Mouse (Mus musculus) embryo, embryonic 11.5 days (tissue): Measurements from ENCODE around the gene Sall4.
"Not testable (repeated sequence)": the region's sequence is repeated elsewhere in the genome, so short reads cannot be mapped to it uniquely, and the experiment has no call there.

Experiments used
- DNase-seq: peaks from one replicate; pipeline ENCODE4 v3.0.0-alpha.2; 2012; ENCODE audit warnings: low read depth, low spot score

Sall4 gene

GRCm38 (mm10) chr2:168744406-168744805 lies 23.3 kb downstream of the Sall4 start:
- not testable (repeated sequence) for DNase-seq

- DNase-seq = no peak
Observed at GRCm38 (mm10) chr2:168742649-168743048, 25.1 kb downstream of the Sall4 start.

GRCm38 (mm10) chr2:168742059-168742627 lies 25.6 kb downstream of the Sall4 start, which contains the start of gene Atp9a:
TSS of gene Atp9a (minus strand) at chr2:168742409.
- DNase-seq = no peak

- no peak for DNase-seq
Observed at GRCm38 (mm10) chr2:168741273-168742058, 26.3 kb downstream of the Sall4 start.

- DNase-seq = no peak
Observed at GRCm38 (mm10) chr2:168740496-168740895, 27.2 kb downstream of the Sall4 start.

- no peak for DNase-seq
Observed at GRCm38 (mm10) chr2:168738854-168739253, 28.9 kb downstream of the Sall4 start.

GRCm38 (mm10) chr2:168737878-168738277 lies 29.9 kb downstream of the Sall4 start:
- no peak for DNase-seq

- DNase-seq = no peak
Observed at GRCm38 (mm10) chr2:168734023-168734422, 33.7 kb downstream of the Sall4 start.

GRCm38 (mm10) chr2:168731258-168731657 lies 36.5 kb downstream of the Sall4 start:
- no peak for DNase-seq

GRCm38 (mm10) chr2:168729736-168730135 lies 38.0 kb downstream of the Sall4 start:
- no peak for DNase-seq

GRCm38 (mm10) chr2:168728045-168728444 lies 39.7 kb downstream of the Sall4 start:
- no peak for DNase-seq

- DNase-seq = peak; percentile 57
Observed at GRCm38 (mm10) chr2:168726007-168726406, 41.7 kb downstream of the Sall4 start.

- no peak for DNase-seq
Observed at GRCm38 (mm10) chr2:168721313-168721712, 46.4 kb downstream of the Sall4 start.

GRCm38 (mm10) chr2:168719742-168720141 lies 48.0 kb downstream of the Sall4 start:
- DNase-seq = no peak

- DNase-seq = no peak
Observed at GRCm38 (mm10) chr2:168718735-168719134, 49.0 kb downstream of the Sall4 start.

GRCm38 (mm10) chr2:168718267-168718666 lies 49.5 kb downstream of the Sall4 start:
- no peak for DNase-seq

- no peak for DNase-seq
Observed at GRCm38 (mm10) chr2:168712199-168713176, 55.3 kb downstream of the Sall4 start.

GRCm38 (mm10) chr2:168710979-168711378 lies 56.8 kb downstream of the Sall4 start:
- no peak for DNase-seq

- DNase-seq = no peak
Observed at GRCm38 (mm10) chr2:168707766-168708165, 60.0 kb downstream of the Sall4 start.

GRCm38 (mm10) chr2:168702266-168702665 lies 65.5 kb downstream of the Sall4 start:
- DNase-seq = no peak
